Mouse (Mus musculus) erythroblast, embryonic 14.5 days (primary cell): ENCODE results near the gene Ptcd1.

Source experiments
- GATA1 ChIP-seq: IDR thresholded peaks from 2 replicates; pipeline ENCODE4 v1.6.1; 2012; ENCODE audit warnings: low read length, inconsistent platforms, mixed read lengths
- TAL1 ChIP-seq: IDR thresholded peaks from 3 replicates; pipeline ENCODE4 v1.6.1; 2012; ENCODE audit warnings: low read length, inconsistent platforms, mixed read lengths

GRCm38 (mm10) chr5:145152690-145153089, 14.2 kb downstream of the Ptcd1 start:
- TF ChIP-seq GATA1 (no peak), TAL1 (0 out of 3 replicates have a peak, but pooled peaks have one; percentile 7)
